Mouse (Mus musculus): ENCODE results near the gene Cnnm3.

- TF ChIP-seq MAFK (IDR thresholded peaks at IDR 0.05; ENCODE audit: borderline replicate concordance, low read depth, low read length) (no peak), ZC3H11A (IDR thresholded peaks at IDR 0.05; ENCODE audit: low read depth, low read length) (no peak), MYC (IDR thresholded peaks at IDR 0.05; ENCODE audit: low read depth, low read length) (no peak), CTCF (IDR thresholded peaks at IDR 0.05 in 2 of 3, conservative IDR thresholded peaks at IDR 0.05 in 1 of 3; ENCODE audit: control insufficient read depth in 1 of 3, insufficient read depth in 1 of 3, low read depth in 2 of 3, low read length in 3 of 3, poor library complexity in 1 of 3, severe bottlenecking in 1 of 3) (no peak), RCOR1 (IDR thresholded peaks at IDR 0.05; ENCODE audit: low read depth, low read length) (no peak), MYB (IDR thresholded peaks at IDR 0.05; ENCODE audit: low read depth, low read length) (no peak), EP300 (IDR thresholded peaks at IDR 0.05; ENCODE audit: low read depth in 1 of 2, low read length in 2 of 2) (no peak), POLR2AphosphoS2 (IDR thresholded peaks at IDR 0.05; ENCODE audit: low read length) (no peak), GABPA (IDR thresholded peaks at IDR 0.05; ENCODE audit: low read depth, low read length) (no peak)
Observed at GRCm38 (mm10) chr1:36479903-36480899, 31.5 kb upstream of the Cnnm3 start.

Data from MEL (cell line).